Mouse (Mus musculus) liver, embryonic 14.5 days (tissue): ENCODE measurements around the gene Gm21149.

Experiments used
- CTCF ChIP-seq: IDR thresholded peaks from 2 replicates; pipeline ENCODE4 v1.5.1; 2016; ENCODE audit warnings: antibody characterized with exemption, low read depth, control low read depth
- EP300 ChIP-seq: IDR thresholded peaks from 2 replicates; pipeline ENCODE4 v1.6.1; 2016; ENCODE audit warnings: antibody characterized with exemption, low read depth

- no peak for TF ChIP-seq EP300
- no peak for TF ChIP-seq CTCF
These were observed 12.4 kb upstream of the Gm21149 start for GRCm38 (mm10) chr5:15488743-15489142.
